Mouse (Mus musculus) limb, embryonic 12.5 days (tissue): Measurements from ENCODE around the gene Repin1. TPM values are rescaled to one million over a fixed set of nuclear protein-coding genes. Genes with fewer than 3 reads are reported as not detected.

ENCODE experiments used
- ATAC-seq: fragments of 200-750 bp; cut with Nextera tagmentation; 2 replicates; pipeline ENCODE4 v1.8.0; 2017; ENCODE audit warnings: low read depth, moderate TSS enrichment; ENCODE audit not compliant: insufficient number of reproducible peaks, insufficient read depth, low FRiP score, low TSS enrichment
- H3K27ac ChIP-seq: fragments of 300-500 bp; sonication (generic); 2 replicates; pipeline ENCODE4 v1.5.1; 2016; ENCODE audit warnings: mild to moderate bottlenecking, moderate library complexity
- H3K27me3 ChIP-seq: fragments of 300-500 bp; sonication (generic); 2 replicates; pipeline ENCODE4 v1.6.1; 2016; ENCODE audit warnings: mild to moderate bottlenecking, moderate library complexity
- H3K36me3 ChIP-seq: fragments of 300-500 bp; sonication (generic); 2 replicates; pipeline ENCODE4 v1.6.1; 2016; ENCODE audit warnings: mild to moderate bottlenecking, moderate library complexity
- H3K4me1 ChIP-seq: fragments of 300-500 bp; sonication (generic); replicated peaks from 2 replicates; pipeline ENCODE4 v1.6.1; 2016
- H3K4me2 ChIP-seq: fragments of 300-500 bp; sonication (generic); 2 replicates; pipeline ENCODE4 v1.6.1; 2016; ENCODE audit warnings: mild to moderate bottlenecking, moderate library complexity
- H3K4me3 ChIP-seq: fragments of 300-500 bp; sonication (generic); replicated peaks from 2 replicates; pipeline ENCODE4 v1.5.1; 2016; ENCODE audit warnings: mild to moderate bottlenecking
- H3K9ac ChIP-seq: fragments of 300-500 bp; sonication (generic); replicated peaks from 2 replicates; pipeline ENCODE4 v1.6.1; 2016; ENCODE audit warnings: mild to moderate bottlenecking, moderate library complexity
- H3K9me3 ChIP-seq: fragments of 300-500 bp; sonication (generic); 2 replicates; pipeline ENCODE4 v1.6.1; 2016; ENCODE audit warnings: mild to moderate bottlenecking, moderate library complexity
- WGBS: fragments of 180-500 bp; shearing (Covaris S2); methylation state at CpG from one replicate; pipeline ENCODE4 v1.1.7; 2016; 5-methylcytosine and 5-hydroxymethylcytosine counted together
- polyA plus RNA-seq: library from polyadenylated mRNA; unstranded; fragments of >200 nt; fragmentation: Nextera tagmentation; extraction: Ambion mirVana; gene quantifications from 2 replicates; pipeline ENCODE4 v1.2.1, GENCODE M21; 2016

Gene Repin1
- polyA plus RNA-seq, 1 experiment from 2014 or later: 43.2 TPM

- 0 out of 2 replicates have a peak, but pooled peaks cover 3% of the 10 kb centered on the region for H3K4me1 ChIP-seq
- no peak overlapping the region for H3K4me3 ChIP-seq
- H3K9me3 ChIP-seq: no peaks in the 10 kb centered on the region
- no peak overlapping the region for H3K27ac ChIP-seq
- no peak for ATAC-seq
- WGBS: 22% methylated on average over 4 of the region's 4 CpGs
- H3K36me3 ChIP-seq: no peaks in the 10 kb centered on the region
- no peaks in the 10 kb centered on the region for H3K27me3 ChIP-seq
- no peak overlapping the region for H3K9ac ChIP-seq
- no peak overlapping the region for H3K4me2 ChIP-seq
These were observed 49.1 kb downstream of the Repin1 start for GRCm38 (mm10) chr6:48642764-48643292.

GRCm38 (mm10) chr6:48645660-48646308, 52.1 kb downstream of the Repin1 start:
- no peaks in the 10 kb centered on the region for H3K9me3 ChIP-seq
- no peak overlapping the region for H3K4me3 ChIP-seq
- H3K27ac ChIP-seq: no peak overlapping the region
- no peak for ATAC-seq
- 13% methylated on average over 12 of the region's 12 CpGs for WGBS
- H3K4me1 ChIP-seq: 0 out of 2 replicates have a peak, but pooled peaks cover 2% of the 10 kb centered on the region
- H3K27me3 ChIP-seq: no peaks in the 10 kb centered on the region
- no peak overlapping the region for H3K9ac ChIP-seq
- H3K4me2 ChIP-seq: no peak overlapping the region
- H3K36me3 ChIP-seq: no peaks in the 10 kb centered on the region

DNA sequence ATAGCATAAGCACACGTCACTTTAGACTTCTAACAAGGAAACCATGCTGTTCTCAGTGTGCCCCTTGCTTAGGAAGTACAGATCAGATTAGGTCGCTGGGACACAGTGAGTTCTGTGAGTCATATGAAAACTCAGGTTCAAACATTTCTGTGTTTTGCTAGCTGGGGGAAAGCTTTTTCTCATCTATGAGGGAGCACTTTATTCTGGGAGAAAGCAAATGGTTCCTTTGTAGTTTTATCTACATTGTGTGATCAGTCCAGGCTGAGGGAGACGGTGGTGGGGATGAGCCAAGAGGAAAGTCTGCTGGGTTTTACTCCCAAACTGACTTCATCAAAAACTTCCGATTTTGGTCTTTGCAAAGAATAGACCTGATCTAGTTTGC, 52.6 kb downstream of the Repin1 start:
- H3K4me3 ChIP-seq: no peak overlapping the region
- H3K36me3 ChIP-seq: no peaks in the 10 kb centered on the region
- no peak overlapping the region for H3K4me2 ChIP-seq
- no peak for ATAC-seq
- H3K4me1 ChIP-seq: no peaks in the 10 kb centered on the region
- no peak overlapping the region for H3K9ac ChIP-seq
- H3K27ac ChIP-seq: no peak overlapping the region
- no peaks in the 10 kb centered on the region for H3K9me3 ChIP-seq
- WGBS: 83% methylated on average over 4 of the region's 4 CpGs
- no peaks in the 10 kb centered on the region for H3K27me3 ChIP-seq

DNA sequence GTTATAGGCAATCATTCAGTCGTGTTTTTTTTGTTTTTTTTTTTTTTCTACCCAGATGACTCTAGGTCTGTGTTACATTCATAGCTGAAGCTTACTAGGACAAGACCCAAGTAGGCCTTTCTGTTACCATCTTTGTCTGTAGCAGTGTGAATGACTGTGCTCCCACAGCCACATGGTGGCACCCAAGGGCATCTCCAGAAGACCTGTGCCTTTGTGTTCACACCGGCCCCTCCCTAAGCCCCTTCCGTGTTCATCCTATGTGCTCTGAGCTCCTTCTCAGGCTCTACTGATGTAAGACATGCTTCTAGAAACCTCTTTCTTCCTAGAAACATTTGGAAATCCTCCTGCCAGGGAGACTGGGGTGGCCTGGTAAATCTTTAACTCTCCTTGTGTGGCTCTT, 53.3 kb downstream of the Repin1 start, which contains the start of gene Gimap8:
Gimap8 (plus strand) TSS at position 240 of the 400 bp plus-strand sequence.
- ATAC-seq: no peak
- no peaks in the 10 kb centered on the region for H3K4me1 ChIP-seq
- H3K4me3 ChIP-seq: no peak within 1 kb of the TSS
- no peak within 1 kb of the TSS for H3K4me2 ChIP-seq
- no peak within 1 kb of the TSS for H3K9ac ChIP-seq
- H3K27ac ChIP-seq: no peak within 1 kb of the TSS
- H3K36me3 ChIP-seq: no peaks in the 10 kb centered on the region
- H3K27me3 ChIP-seq: no peaks in the 10 kb centered on the region
- 49% methylated on average over 3 of the region's 3 CpGs for WGBS
- H3K9me3 ChIP-seq: no peaks in the 10 kb centered on the region

DNA sequence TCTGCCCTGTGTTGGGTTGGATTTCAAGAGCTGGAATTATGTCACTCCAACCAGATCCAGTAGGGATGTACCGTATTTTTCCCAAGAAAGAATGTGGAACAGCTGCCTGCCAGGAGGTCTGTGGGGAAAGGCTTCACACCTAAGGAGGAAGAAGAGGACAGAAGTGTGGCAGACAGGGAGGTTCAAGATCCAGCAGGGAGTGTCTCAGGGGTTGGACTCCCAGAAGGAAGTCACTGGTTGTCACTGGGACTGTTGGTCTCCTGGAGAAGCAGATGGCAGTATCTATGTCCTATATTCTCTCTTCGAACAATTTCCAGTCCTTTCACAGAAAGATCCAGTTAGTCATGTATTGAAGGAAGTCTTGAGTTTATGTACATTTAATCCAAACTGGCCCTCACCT, 53.9 kb downstream of the Repin1 start:
- no peaks in the 10 kb centered on the region for H3K9me3 ChIP-seq
- no peak for ATAC-seq
- H3K4me1 ChIP-seq: no peaks in the 10 kb centered on the region
- no peak overlapping the region for H3K9ac ChIP-seq
- no peaks in the 10 kb centered on the region for H3K27me3 ChIP-seq
- no peak overlapping the region for H3K4me3 ChIP-seq
- 79% methylated on average over 2 of the region's 2 CpGs for WGBS
- H3K4me2 ChIP-seq: no peak overlapping the region
- H3K36me3 ChIP-seq: no peaks in the 10 kb centered on the region
- H3K27ac ChIP-seq: no peak overlapping the region

Other genes with a start within 250 kb of the Repin1 start
- 29.9 and 32.1 TPM in 2 replicates for gene Krba1, start 198.3 kb upstream of the Repin1 start, polyA plus RNA-seq
- gene Zfp467, start 148.1 kb upstream of the Repin1 start, polyA plus RNA-seq: 23.5 and 23.7 TPM in 2 replicates
- gene Sspo, start 145.7 kb upstream of the Repin1 start, polyA plus RNA-seq: 0.33 and 0.38 TPM in 2 replicates
- gene Atp6v0e2, start 56.3 kb upstream of the Repin1 start, polyA plus RNA-seq: 5.5 and 6.9 TPM in 2 replicates
- 9.0 and 11.4 TPM in 2 replicates for gene Lrrc61, start 39.1 kb upstream of the Repin1 start, polyA plus RNA-seq
- gene Rarres2, start 21.1 kb upstream of the Repin1 start, polyA plus RNA-seq: 4.9 and 6.9 TPM in 2 replicates
- gene Gm45021, start 4.3 kb upstream of the Repin1 start, polyA plus RNA-seq: not detected in 2 replicates
- gene Gm44965, start 58 bp downstream of the Repin1 start, polyA plus RNA-seq: 0.72 TPM in 1 of 2 replicates, not detected in the other
- 9.7 and 10.5 TPM in 2 replicates for gene Zfp775, start 8.2 kb downstream of the Repin1 start, polyA plus RNA-seq
- 0.79 and 1.3 TPM in 2 replicates for gene AI854703, start 32.9 kb downstream of the Repin1 start, polyA plus RNA-seq
- gene Gimap8, start 53.4 kb downstream of the Repin1 start, polyA plus RNA-seq: 0.66 and 0.74 TPM in 2 replicates
- gene Gimap9, start 82.2 kb downstream of the Repin1 start, polyA plus RNA-seq: 5.8 and 5.9 TPM in 2 replicates
- gene Gimap4, start 90.7 kb downstream of the Repin1 start, polyA plus RNA-seq: 10.0 and 10.5 TPM in 2 replicates
- 12.9 and 14.1 TPM in 2 replicates for gene Gimap6, start 114.3 kb downstream of the Repin1 start, polyA plus RNA-seq
- gene Gm28053, start 124.7 kb downstream of the Repin1 start, polyA plus RNA-seq: 1.6 and 2.5 TPM in 2 replicates
- gene Gimap7, start 124.7 kb downstream of the Repin1 start, polyA plus RNA-seq: not detected in 2 replicates
- 7.6 and 7.9 TPM in 2 replicates for gene Gimap1, start 145.2 kb downstream of the Repin1 start, polyA plus RNA-seq
- gene Gimap5, start 152.3 kb downstream of the Repin1 start, polyA plus RNA-seq: 1.4 and 1.6 TPM in 2 replicates
- not detected in 2 replicates for gene Gimap3, start 177.0 kb downstream of the Repin1 start, polyA plus RNA-seq
- 37.4 and 38.9 TPM in 2 replicates for gene Tmem176a, start 247.0 kb downstream of the Repin1 start, polyA plus RNA-seq
- 120 and 128 TPM in 2 replicates for gene Tmem176b, start 247.6 kb downstream of the Repin1 start, polyA plus RNA-seq